Mouse (Mus musculus) thymus, adult 2 months (tissue): ENCODE measurements around the gene Chst7. TPM values are rescaled to one million over a fixed set of nuclear protein-coding genes. Genes with fewer than 3 reads are reported as not detected.

Experiments
- DNase-seq: peaks from one replicate; pipeline ENCODE4 v3.0.0; 2021
- H3K27ac ChIP-seq: fragments of 200-500 bp; 2 replicates; pipeline ENCODE4 v1.5.1; 2012; ENCODE audit warnings: low read length, control low read depth; ENCODE audit not compliant: control insufficient read depth, insufficient read depth
- H3K27me3 ChIP-seq: fragments of 200-500 bp; 2 replicates; pipeline ENCODE4 v1.6.1; 2012; ENCODE audit warnings: mild to moderate bottlenecking, low read length, moderate library complexity, mixed read lengths; ENCODE audit not compliant: control insufficient read depth, insufficient read depth
- H3K36me3 ChIP-seq: fragments of 200-500 bp; 2 replicates; pipeline ENCODE4 v1.6.1; 2012; ENCODE audit warnings: mild to moderate bottlenecking, low read length, moderate library complexity; ENCODE audit not compliant: control insufficient read depth, insufficient read depth
- H3K4me1 ChIP-seq: fragments of 200-500 bp; replicated peaks from 2 replicates; pipeline ENCODE4 v1.6.1; 2012; ENCODE audit warnings: low read length; ENCODE audit not compliant: control insufficient read depth, insufficient read depth
- H3K4me3 ChIP-seq: fragments of 200-500 bp; 2 replicates; pipeline ENCODE4 v1.5.1; 2012; ENCODE audit warnings: mild to moderate bottlenecking, low read length, control low read depth, moderate library complexity; ENCODE audit not compliant: control insufficient read depth, insufficient read depth
- CTCF ChIP-seq: fragments of 200-500 bp; IDR thresholded peaks from 2 replicates; pipeline ENCODE4 v1.5.1; 2012; ENCODE audit warnings: mild to moderate bottlenecking, control low read depth, low read length, moderate library complexity, borderline replicate concordance; ENCODE audit not compliant: control insufficient read depth, poor library complexity, insufficient read depth; ENCODE audit errors: extremely low read depth
- POLR2A ChIP-seq: fragments of 200-500 bp; IDR thresholded peaks from 2 replicates; pipeline ENCODE4 v1.6.1; 2012; ENCODE audit warnings: mild to moderate bottlenecking, low read length, control low read depth, moderate library complexity; ENCODE audit not compliant: control insufficient read depth, poor library complexity, insufficient read depth; ENCODE audit errors: extremely low read depth
- WGBS: fragments of 180-500 bp; shearing (Covaris S2); methylation state at CpG from one replicate; pipeline ENCODE4 v1.1.7; 2018; 5-methylcytosine and 5-hydroxymethylcytosine counted together
- polyA plus RNA-seq: library from polyadenylated mRNA; depleted of rRNA; stranded (reverse); fragments of >200 nt; gene quantifications from 2 replicates; pipeline ENCODE4 v1.2.3, GENCODE M21; 2012; rRNA removed

Chst7 gene
- polyA plus RNA-seq, 1 experiment: 3.8 TPM

DNA sequence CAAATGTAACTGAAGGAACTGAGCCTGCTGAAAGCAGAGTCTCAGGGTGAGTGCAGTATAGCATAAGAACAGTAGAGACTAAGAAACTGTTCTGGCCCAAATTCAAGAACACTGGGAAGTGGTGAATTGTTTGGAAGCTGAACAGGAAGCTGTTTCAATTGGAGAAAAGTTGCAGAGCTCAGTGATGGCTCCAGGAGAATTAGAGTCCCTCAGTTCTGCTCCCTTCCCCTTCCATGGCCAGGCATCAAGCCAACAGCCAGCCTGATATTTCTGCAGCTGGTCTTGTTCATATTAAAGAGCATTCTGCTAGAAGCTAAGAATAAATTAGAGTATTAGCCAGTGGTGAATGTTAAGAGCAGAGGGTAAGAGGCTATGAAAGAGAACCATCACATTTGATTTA, 7.3 kb downstream of the Chst7 start:
- no peak for TF ChIP-seq POLR2A
- no peak for TF ChIP-seq CTCF
- Histone ChIP-seq H3K4me3 (no peak overlapping the region), H3K27ac (no peak overlapping the region), H3K4me1 (no peaks in the 10 kb centered on the region), H3K27me3 (no peaks in the 10 kb centered on the region), H3K36me3 (no peaks in the 10 kb centered on the region)
- no peak for DNase-seq

DNA sequence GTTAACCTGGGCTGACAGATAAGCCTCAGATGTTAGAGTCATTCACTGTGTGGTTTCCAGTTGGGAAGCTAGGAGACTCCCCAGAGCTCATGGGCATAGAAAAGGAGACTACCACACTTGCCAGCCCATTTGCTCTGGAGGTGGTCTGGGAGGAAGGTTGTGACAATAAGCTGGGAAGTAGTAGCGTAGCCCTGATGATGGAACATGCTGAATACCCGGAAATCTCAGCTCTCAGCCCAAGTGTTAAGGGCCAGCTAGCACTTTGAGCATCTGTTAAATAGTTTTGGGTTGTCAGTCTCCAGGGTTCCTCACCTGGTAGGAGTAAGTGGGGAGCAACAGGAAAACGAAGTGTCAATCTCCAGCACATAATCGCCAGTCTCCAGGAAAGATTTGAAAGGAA, 10.8 kb downstream of the Chst7 start:
- 97% methylated on average over 4 of the region's 4 CpGs for WGBS
- Histone ChIP-seq H3K4me1 (no peaks in the 10 kb centered on the region), H3K36me3 (no peaks in the 10 kb centered on the region), H3K27ac (no peak overlapping the region), H3K27me3 (no peaks in the 10 kb centered on the region), H3K4me3 (no peak overlapping the region)
- no peak for DNase-seq
- no peak for TF ChIP-seq POLR2A

DNA sequence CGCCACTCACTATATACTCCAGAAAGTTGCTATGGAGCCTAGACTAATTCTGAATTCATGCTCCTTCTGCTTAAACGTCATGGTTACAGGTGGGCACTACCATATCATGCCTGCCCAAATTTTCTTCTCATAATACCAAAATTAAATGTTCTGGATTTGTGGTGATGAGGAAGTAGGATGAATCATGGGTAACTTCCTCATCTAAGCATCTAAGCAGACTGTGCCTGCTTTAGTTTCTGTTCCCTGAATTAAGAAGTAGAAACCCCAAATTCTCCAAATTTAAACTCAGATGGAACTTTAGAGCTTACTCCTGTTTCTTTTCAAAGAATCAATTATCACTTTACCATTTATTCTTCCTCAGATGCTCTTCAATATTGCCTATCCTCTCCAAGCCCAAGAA, 58.4 kb downstream of the Chst7 start:
- Histone ChIP-seq H3K27ac (no peak overlapping the region), H3K36me3 (no peaks in the 10 kb centered on the region), H3K27me3 (no peaks in the 10 kb centered on the region), H3K4me3 (no peak overlapping the region), H3K4me1 (no peaks in the 10 kb centered on the region)
- no peak for TF ChIP-seq POLR2A
- TF ChIP-seq CTCF: no peak
- no peak for DNase-seq
- WGBS: 87% methylated on average over 2 of the region's 2 CpGs

- Histone ChIP-seq H3K4me3 (no peak overlapping the region), H3K27ac (no peak overlapping the region), H3K4me1 (no peaks in the 10 kb centered on the region), H3K36me3 (no peaks in the 10 kb centered on the region), H3K27me3 (no peaks in the 10 kb centered on the region)
- DNase-seq: no peak
- no peak for TF ChIP-seq CTCF
- TF ChIP-seq POLR2A: no peak
- WGBS: 93% methylated on average over 2 of the region's 2 CpGs
Observed at GRCm38 (mm10) chrX:20125481-20125880, 66.1 kb downstream of the Chst7 start.

DNA sequence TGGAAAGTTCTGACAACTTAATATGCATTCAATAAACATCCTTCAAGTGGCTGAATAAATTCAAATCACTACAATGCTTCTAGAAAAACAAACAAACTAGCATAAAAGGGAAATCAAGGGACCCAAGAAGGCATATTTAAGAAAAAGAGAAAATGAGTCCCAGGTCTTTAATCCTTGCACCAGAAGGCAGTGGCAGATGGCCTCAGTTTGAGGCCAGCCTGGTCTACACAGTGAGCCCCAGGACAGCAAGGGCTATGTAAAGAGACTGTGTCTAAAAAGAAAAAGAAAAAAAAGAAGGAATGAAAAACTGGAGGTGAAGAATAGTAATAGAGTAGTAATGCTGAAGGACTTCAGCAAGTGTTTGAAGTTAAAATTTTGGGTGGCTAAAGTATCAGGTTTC, 69.6 kb downstream of the Chst7 start:
- TF ChIP-seq POLR2A: no peak
- TF ChIP-seq CTCF: no peak
- Histone ChIP-seq H3K36me3 (no peaks in the 10 kb centered on the region), H3K27me3 (no peaks in the 10 kb centered on the region), H3K4me1 (no peaks in the 10 kb centered on the region), H3K4me3 (no peak overlapping the region), H3K27ac (no peak overlapping the region)
- DNase-seq: no peak

DNA sequence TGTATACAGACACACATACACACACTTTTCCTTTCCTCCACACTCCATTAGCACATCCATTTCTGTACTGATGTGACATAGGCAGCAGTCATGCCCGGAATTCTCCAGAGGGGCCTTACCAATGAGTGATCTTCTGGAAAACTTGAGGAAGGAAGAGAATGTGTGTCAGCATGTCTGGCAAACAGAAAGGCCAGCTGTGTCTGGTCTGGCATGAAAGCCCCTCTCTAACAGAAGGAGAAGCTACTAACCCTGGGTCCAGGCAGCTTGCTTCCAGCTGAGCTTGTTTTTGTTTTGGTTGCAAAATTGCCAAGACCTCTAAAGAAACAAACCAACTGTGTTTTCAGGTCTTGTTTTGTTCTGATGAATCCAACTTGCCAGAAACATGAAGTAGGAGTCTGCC, 70.1 kb downstream of the Chst7 start:
- Histone ChIP-seq H3K4me1 (no peaks in the 10 kb centered on the region), H3K27me3 (no peaks in the 10 kb centered on the region), H3K4me3 (no peak overlapping the region), H3K36me3 (no peaks in the 10 kb centered on the region), H3K27ac (no peak overlapping the region)
- DNase-seq: no peak
- TF ChIP-seq POLR2A (no peak), CTCF (no peak)
- 94% methylated on average over 1 of the region's 1 CpGs for WGBS

Other genes starting within 250 kb of the Chst7 start
- gene Slc9a7, start 232.2 kb downstream of the Chst7 start, polyA plus RNA-seq: 6.6 and 7.1 TPM in 2 replicates